Mouse (Mus musculus) heart, postnatal 4 days (tissue): ENCODE results near the gene Nlgn1. TPM values are rescaled to one million over a fixed set of nuclear protein-coding genes. Genes with fewer than 3 reads are reported as not detected.

Experiments used
- DNase-seq: peaks from one replicate; pipeline ENCODE4 v3.0.0; 2021
- total RNA-seq, 2 experiments: library from RNA; stranded (reverse); gene quantifications; 2 replicates each; pipeline ENCODE4 v1.2.3; 2021

Gene Nlgn1
- total RNA-seq, 2 experiments from 2014 or later = 0.07 to 0.18 TPM

GRCm38 (mm10) chr3:25781651-25782050 is 550.6 kb downstream of the Nlgn1 start:
- DNase-seq = no peak

GRCm38 (mm10) chr3:25775437-25775836 is 556.8 kb downstream of the Nlgn1 start:
- DNase-seq = no peak

- DNase-seq = no peak
Measured at GRCm38 (mm10) chr3:25773908-25774307, 558.4 kb downstream of the Nlgn1 start.

GRCm38 (mm10) chr3:25773467-25773866 is 558.8 kb downstream of the Nlgn1 start:
- no peak for DNase-seq

GRCm38 (mm10) chr3:25763689-25764088 is 568.6 kb downstream of the Nlgn1 start:
- no peak for DNase-seq

- no peak for DNase-seq
Measured at GRCm38 (mm10) chr3:25757813-25758212, 574.4 kb downstream of the Nlgn1 start.

GRCm38 (mm10) chr3:25724111-25724510 is 608.1 kb downstream of the Nlgn1 start:
- no peak for DNase-seq

- no peak for DNase-seq
Measured at GRCm38 (mm10) chr3:25721464-25721863, 610.8 kb downstream of the Nlgn1 start.

- no peak for DNase-seq
Measured at GRCm38 (mm10) chr3:25707380-25707779, 624.9 kb downstream of the Nlgn1 start.

- no peak for DNase-seq
Measured at GRCm38 (mm10) chr3:25697231-25697630, 635.0 kb downstream of the Nlgn1 start.

- no peak for DNase-seq
Measured at GRCm38 (mm10) chr3:25688789-25689464, 643.3 kb downstream of the Nlgn1 start.

GRCm38 (mm10) chr3:25683696-25684095 is 648.6 kb downstream of the Nlgn1 start:
- no peak for DNase-seq

- peak; percentile 39 for DNase-seq
Measured at GRCm38 (mm10) chr3:25679373-25679772, 652.9 kb downstream of the Nlgn1 start.

GRCm38 (mm10) chr3:25675888-25676287 is 656.4 kb downstream of the Nlgn1 start:
- no peak for DNase-seq

GRCm38 (mm10) chr3:25675069-25675468 is 657.2 kb downstream of the Nlgn1 start:
- DNase-seq = peak; percentile 48

- DNase-seq = no peak
Measured at GRCm38 (mm10) chr3:25673408-25673807, 658.9 kb downstream of the Nlgn1 start.

- DNase-seq = no peak
Measured at GRCm38 (mm10) chr3:25672779-25673178, 659.5 kb downstream of the Nlgn1 start.

- DNase-seq = no peak
Measured at GRCm38 (mm10) chr3:25663464-25663863, 668.8 kb downstream of the Nlgn1 start.

- no peak for DNase-seq
Measured at GRCm38 (mm10) chr3:25660285-25660684, 672.0 kb downstream of the Nlgn1 start.

- DNase-seq = no peak
Measured at GRCm38 (mm10) chr3:25658006-25658405, 674.3 kb downstream of the Nlgn1 start.

GRCm38 (mm10) chr3:25657074-25657473 is 675.2 kb downstream of the Nlgn1 start:
- no peak for DNase-seq

GRCm38 (mm10) chr3:25653010-25653409 is 679.2 kb downstream of the Nlgn1 start:
- DNase-seq = peak; percentile 23

- DNase-seq = no peak
Measured at GRCm38 (mm10) chr3:25645895-25646691, 686.2 kb downstream of the Nlgn1 start.

- DNase-seq = no peak
Measured at GRCm38 (mm10) chr3:25629198-25629597, 703.1 kb downstream of the Nlgn1 start.
